In the genomic region with DNA sequence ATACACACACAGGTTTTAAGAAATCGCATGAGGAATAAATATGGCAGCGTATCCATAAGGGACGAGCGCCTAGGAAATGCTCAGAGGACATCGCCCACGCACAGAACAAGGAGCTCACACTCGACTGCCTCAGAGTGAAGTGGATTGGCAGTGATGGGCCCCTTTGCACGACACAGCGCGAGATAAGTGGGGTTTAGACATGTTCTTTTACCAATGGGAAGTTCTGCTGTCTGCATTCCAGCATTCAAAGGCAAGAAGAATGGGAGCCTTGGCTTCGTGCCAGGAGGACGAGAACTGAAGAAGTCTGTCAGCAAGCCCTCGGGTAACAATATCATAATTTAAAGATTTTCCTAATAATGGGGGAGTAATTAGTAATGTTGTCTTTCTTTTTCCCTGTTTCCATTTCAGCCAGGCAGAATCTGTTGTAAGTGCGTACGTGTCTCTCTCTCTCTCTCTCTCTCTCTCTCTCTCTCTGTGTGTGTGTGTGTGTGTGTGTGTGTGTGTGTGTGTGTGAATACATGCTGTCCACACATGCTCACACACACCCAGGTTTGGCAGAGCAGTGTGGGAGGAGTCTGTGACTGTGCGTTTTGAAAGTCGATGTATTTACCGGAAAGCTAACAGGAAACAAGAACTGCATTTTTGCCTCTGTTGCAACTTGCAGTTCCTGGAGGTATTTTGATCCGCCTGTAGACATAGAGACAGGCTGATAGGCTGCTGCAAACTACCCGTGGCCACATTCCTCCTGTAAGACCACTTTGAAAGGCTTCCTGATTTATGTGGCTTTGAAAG, we compare ENCODE assay signal across 9 mouse cellular contexts.
A peak's percentile ranks its signal among the peaks of the same experiment; 100 is the strongest.
DNase-seq lines count a peak whose midpoint lies in the region; ATAC-seq and TF ChIP-seq lines count a peak whose summit lies in the region.
"Had no signal": no experiment of that assay in that cellular context is flagged by ENCODE, and none has a peak within 500 bp of the region (broad histone marks: within the 10 kb centered on the region; RNA-seq: fewer than 3 reads in every experiment).

No protein-coding gene starts in this region.

- H3K9me3 ChIP-seq in heart, embryonic 12.5 days (replicated peaks), result no peaks in the 10 kb centered on the region
- H3K9me3 ChIP-seq in midbrain, postnatal 0 days (ENCODE audit: low read length), result no peaks in the 10 kb centered on the region
- H3K9me3 ChIP-seq in midbrain, embryonic 15.5 days, result no peaks in the 10 kb centered on the region

- no peak overlapping the region for H3K9ac ChIP-seq in heart, embryonic 12.5 days
- no peak overlapping the region for H3K9ac ChIP-seq in midbrain, postnatal 0 days (replicated peaks; ENCODE audit: low read length, poor library complexity, severe bottlenecking)
- no peak overlapping the region for H3K9ac ChIP-seq in midbrain, embryonic 15.5 days

- intact Hi-C loops in heart, postnatal 36 days (cut with DNase I), result no loop called here

- no peaks in the 10 kb centered on the region for H3K36me3 ChIP-seq in heart, embryonic 12.5 days
- no peaks in the 10 kb centered on the region for H3K36me3 ChIP-seq in midbrain, postnatal 0 days (ENCODE audit: insufficient read depth, low read length)
- no peaks in the 10 kb centered on the region for H3K36me3 ChIP-seq in midbrain, embryonic 15.5 days (replicated peaks)

- H3K27me3 ChIP-seq in heart, embryonic 12.5 days (replicated peaks), result peaks cover 6% of the 10 kb centered on the region; the same call in 1 of the 2 replicates
- H3K27me3 ChIP-seq in midbrain, postnatal 0 days (ENCODE audit: insufficient read depth, low read length), result no peaks in the 10 kb centered on the region
- H3K27me3 ChIP-seq in midbrain, embryonic 15.5 days (replicated peaks), result no peaks in the 10 kb centered on the region

- peak overlapping the region; percentile 26 for H3K4me3 ChIP-seq in heart, embryonic 12.5 days
- no peak overlapping the region for H3K4me3 ChIP-seq in midbrain, postnatal 0 days (ENCODE audit: low read depth, low read length)
- H3K4me3 ChIP-seq in midbrain, embryonic 15.5 days, result no peak overlapping the region

- WGBS in heart, embryonic 12.5 days, result 40% methylated on average over 20 of the region's 20 CpGs
- 56% methylated on average over 20 of the region's 20 CpGs for WGBS in midbrain, postnatal 0 days
- 50% methylated on average over 20 of the region's 20 CpGs for WGBS in midbrain, embryonic 15.5 days

- H3K27ac ChIP-seq in heart, embryonic 12.5 days (ENCODE audit: poor library complexity, severe bottlenecking), result no peak overlapping the region
- no peak overlapping the region for H3K27ac ChIP-seq in midbrain, postnatal 0 days (ENCODE audit: low read depth, low read length)
- H3K27ac ChIP-seq in midbrain, embryonic 15.5 days, result no peak overlapping the region
- H3K27ac ChIP-seq: macrophage had no signal

- peaks cover 15% of the 10 kb centered on the region for H3K4me1 ChIP-seq in heart, embryonic 12.5 days (replicated peaks)
- no peaks in the 10 kb centered on the region for H3K4me1 ChIP-seq in midbrain, postnatal 0 days (ENCODE audit: insufficient read depth, low read length)
- no peaks in the 10 kb centered on the region for H3K4me1 ChIP-seq in midbrain, embryonic 15.5 days

- TF ChIP-seq CTCF in midbrain, postnatal 0 days (IDR thresholded peaks at IDR 0.05), result no peak

- H3K4me2 ChIP-seq in heart, embryonic 12.5 days, result peak overlapping the region; percentile 60
- no peak overlapping the region for H3K4me2 ChIP-seq in midbrain, postnatal 0 days (ENCODE audit: low read depth, low read length, poor library complexity, severe bottlenecking)
- H3K4me2 ChIP-seq in midbrain, embryonic 15.5 days, result no peak overlapping the region

- no peak for DNase-seq in heart, postnatal 36 days
- peak; percentile 29 for DNase-seq in midbrain, postnatal 0 days (ENCODE audit: low spot score)
- peak; percentile 28 for DNase-seq in heart, postnatal 4 days
- peak; percentile 54 for DNase-seq in right cerebral cortex, postnatal 14 days
- DNase-seq in ovary, postnatal 14 days (ENCODE audit: low spot score), result no peak
- no peak for DNase-seq in ovary, postnatal 36 days (ENCODE audit: low spot score)

- 0 out of 2 replicates have a peak, but pooled peaks have one; percentile 51 for ATAC-seq in heart, embryonic 12.5 days (ENCODE audit: insufficient number of reproducible peaks, low FRiP score)
- ATAC-seq in midbrain, postnatal 0 days (ENCODE audit: low FRiP score), result no peak
- ATAC-seq in midbrain, embryonic 15.5 days (replicated peaks), result no peak

Comparison
In these comparisons a context has a peak if more than half of its experiments do, and no peak if none do; other contexts are left out.
1. DNase-seq: peak in midbrain, postnatal 0 days (single experiment), heart, postnatal 4 days (single experiment) and right cerebral cortex, postnatal 14 days (single experiment); none in heart, postnatal 36 days (0 of 2), ovary, postnatal 14 days (single experiment) and ovary, postnatal 36 days (single experiment).